Mouse (Mus musculus) intestine, postnatal 0 days (tissue): ENCODE measurements at regions not wholly inside any gene's neighbourhood (a gene's known extent, or its start where the extent isn't known, plus 50 kb on each side); places are given as distances from the start of the nearest gene placed in this dataset.

Experiments
- ATAC-seq: fragments of 200-750 bp; cut with Nextera tagmentation; 2 replicates; pipeline ENCODE4 v1.8.0; 2017; ENCODE audit warnings: mild to moderate bottlenecking, moderate TSS enrichment, moderate library complexity
- H3K27ac ChIP-seq: fragments of 300-500 bp; sonication (generic); 2 replicates; pipeline ENCODE4 v1.5.1; 2014; ENCODE audit warnings: mild to moderate bottlenecking, low read depth, low read length, moderate library complexity
- H3K27me3 ChIP-seq: fragments of 300-500 bp; sonication (generic); replicated peaks from 2 replicates; pipeline ENCODE4 v1.6.1; 2014; ENCODE audit warnings: low read length, mixed read lengths; ENCODE audit not compliant: control insufficient read depth, insufficient read depth
- H3K36me3 ChIP-seq: fragments of 300-500 bp; sonication (generic); 2 replicates; pipeline ENCODE4 v1.6.1; 2014; ENCODE audit warnings: mild to moderate bottlenecking, moderate library complexity; ENCODE audit not compliant: control insufficient read depth, insufficient read depth
- H3K4me1 ChIP-seq: fragments of 300-500 bp; sonication (generic); replicated peaks from 2 replicates; pipeline ENCODE4 v1.6.1; 2014; ENCODE audit warnings: antibody characterized with exemption, low read length, mixed read lengths; ENCODE audit not compliant: control insufficient read depth, insufficient read depth
- H3K4me2 ChIP-seq: fragments of 300-500 bp; sonication (generic); replicated peaks from 2 replicates; pipeline ENCODE4 v1.6.1; 2014; ENCODE audit warnings: low read depth, mild to moderate bottlenecking, moderate library complexity
- H3K4me3 ChIP-seq: fragments of 300-500 bp; sonication (generic); 2 replicates; pipeline ENCODE4 v1.5.1; 2014; ENCODE audit warnings: low read depth, low read length
- H3K9ac ChIP-seq: fragments of 300-500 bp; sonication (generic); 2 replicates; pipeline ENCODE4 v1.6.1; 2014; ENCODE audit warnings: mild to moderate bottlenecking, low read depth, low read length
- H3K9me3 ChIP-seq: fragments of 300-500 bp; sonication (generic); 2 replicates; pipeline ENCODE4 v1.6.1; 2016; ENCODE audit warnings: mixed run types; ENCODE audit not compliant: control insufficient read depth
- CTCF ChIP-seq: sonication (generic); IDR thresholded peaks from 2 replicates; pipeline ENCODE4 v1.5.1; 2016; ENCODE audit warnings: low read depth, mild to moderate bottlenecking, control low read depth, antibody characterized with exemption, moderate library complexity
- WGBS: fragments of 180-500 bp; shearing (Covaris S2); extraction: QIAGEN DNeasy Blood & Tissue Kit; methylation state at CpG from one replicate; pipeline ENCODE4 v1.1.7; 2014; 5-methylcytosine and 5-hydroxymethylcytosine counted together

GRCm38 (mm10) chr1:148823146-148823545 lies 1137.9 kb downstream of the Pla2g4a start:
- no peaks in the 10 kb centered on the region for H3K9me3 ChIP-seq
- no peak overlapping the region for H3K27ac ChIP-seq
- H3K27me3 ChIP-seq, result no peaks in the 10 kb centered on the region
- TF ChIP-seq CTCF, result no peak
- H3K36me3 ChIP-seq, result no peaks in the 10 kb centered on the region
- ATAC-seq, result no peak
- H3K4me1 ChIP-seq, result no peaks in the 10 kb centered on the region
- WGBS, result 61% methylated on average over 3 of the region's 3 CpGs
- no peak overlapping the region for H3K4me3 ChIP-seq
- no peak overlapping the region for H3K9ac ChIP-seq
- no peak overlapping the region for H3K4me2 ChIP-seq

- Histone ChIP-seq H3K9ac (no peak overlapping the region), H3K4me3 (no peak overlapping the region), H3K9me3 (no peaks in the 10 kb centered on the region), H3K27me3 (no peaks in the 10 kb centered on the region), H3K4me1 (no peaks in the 10 kb centered on the region), H3K36me3 (no peaks in the 10 kb centered on the region), H3K4me2 (no peak overlapping the region), H3K27ac (no peak overlapping the region)
- TF ChIP-seq CTCF, result no peak
- ATAC-seq, result no peak
Measured at GRCm38 (mm10) chr1:148808707-148809106, 1152.4 kb downstream of the Pla2g4a start.

- H3K9me3 ChIP-seq, result no peaks in the 10 kb centered on the region
- H3K4me3 ChIP-seq, result no peak overlapping the region
- H3K27me3 ChIP-seq, result no peaks in the 10 kb centered on the region
- H3K4me2 ChIP-seq, result no peak overlapping the region
- H3K9ac ChIP-seq, result no peak overlapping the region
- no peaks in the 10 kb centered on the region for H3K36me3 ChIP-seq
- no peaks in the 10 kb centered on the region for H3K4me1 ChIP-seq
- no peak for TF ChIP-seq CTCF
- no peak for ATAC-seq
- no peak overlapping the region for H3K27ac ChIP-seq
Measured at GRCm38 (mm10) chr1:148797110-148797509, 1164.0 kb downstream of the Pla2g4a start.

GRCm38 (mm10) chr1:148750806-148751205 lies 1210.3 kb downstream of the Pla2g4a start:
- Histone ChIP-seq H3K27ac (no peak overlapping the region), H3K36me3 (no peaks in the 10 kb centered on the region), H3K9ac (no peak overlapping the region), H3K4me3 (no peak overlapping the region), H3K27me3 (no peaks in the 10 kb centered on the region), H3K4me1 (no peaks in the 10 kb centered on the region), H3K4me2 (no peak overlapping the region), H3K9me3 (no peaks in the 10 kb centered on the region)
- TF ChIP-seq CTCF, result no peak
- no peak for ATAC-seq

GRCm38 (mm10) chr1:148722106-148722505 lies 1239.0 kb downstream of the Pla2g4a start:
- no peaks in the 10 kb centered on the region for H3K27me3 ChIP-seq
- H3K27ac ChIP-seq, result no peak overlapping the region
- no peak for TF ChIP-seq CTCF
- H3K9ac ChIP-seq, result no peak overlapping the region
- no peaks in the 10 kb centered on the region for H3K4me1 ChIP-seq
- no peak for ATAC-seq
- 2% methylated on average over 1 of the region's 1 CpGs for WGBS
- H3K9me3 ChIP-seq, result no peaks in the 10 kb centered on the region
- no peak overlapping the region for H3K4me3 ChIP-seq
- no peaks in the 10 kb centered on the region for H3K36me3 ChIP-seq
- no peak overlapping the region for H3K4me2 ChIP-seq

- H3K4me2 ChIP-seq, result no peak overlapping the region
- 74% methylated on average over 1 of the region's 1 CpGs for WGBS
- no peak overlapping the region for H3K9ac ChIP-seq
- ATAC-seq, result no peak
- no peaks in the 10 kb centered on the region for H3K36me3 ChIP-seq
- H3K27me3 ChIP-seq, result no peaks in the 10 kb centered on the region
- TF ChIP-seq CTCF, result no peak
- H3K27ac ChIP-seq, result no peak overlapping the region
- H3K9me3 ChIP-seq, result no peaks in the 10 kb centered on the region
- H3K4me1 ChIP-seq, result no peaks in the 10 kb centered on the region
- H3K4me3 ChIP-seq, result no peak overlapping the region
Measured at GRCm38 (mm10) chr1:148721409-148721808, 1239.7 kb downstream of the Pla2g4a start.

GRCm38 (mm10) chr1:148720980-148721379 lies 1240.1 kb downstream of the Pla2g4a start:
- Histone ChIP-seq H3K4me3 (no peak overlapping the region), H3K9ac (no peak overlapping the region), H3K27me3 (no peaks in the 10 kb centered on the region), H3K4me2 (no peak overlapping the region), H3K9me3 (no peaks in the 10 kb centered on the region), H3K4me1 (no peaks in the 10 kb centered on the region), H3K36me3 (no peaks in the 10 kb centered on the region), H3K27ac (no peak overlapping the region)
- TF ChIP-seq CTCF, result no peak
- 55% methylated on average over 4 of the region's 4 CpGs for WGBS
- ATAC-seq, result no peak
